Mouse (Mus musculus): ENCODE measurements around the gene Satb2.

DNA sequence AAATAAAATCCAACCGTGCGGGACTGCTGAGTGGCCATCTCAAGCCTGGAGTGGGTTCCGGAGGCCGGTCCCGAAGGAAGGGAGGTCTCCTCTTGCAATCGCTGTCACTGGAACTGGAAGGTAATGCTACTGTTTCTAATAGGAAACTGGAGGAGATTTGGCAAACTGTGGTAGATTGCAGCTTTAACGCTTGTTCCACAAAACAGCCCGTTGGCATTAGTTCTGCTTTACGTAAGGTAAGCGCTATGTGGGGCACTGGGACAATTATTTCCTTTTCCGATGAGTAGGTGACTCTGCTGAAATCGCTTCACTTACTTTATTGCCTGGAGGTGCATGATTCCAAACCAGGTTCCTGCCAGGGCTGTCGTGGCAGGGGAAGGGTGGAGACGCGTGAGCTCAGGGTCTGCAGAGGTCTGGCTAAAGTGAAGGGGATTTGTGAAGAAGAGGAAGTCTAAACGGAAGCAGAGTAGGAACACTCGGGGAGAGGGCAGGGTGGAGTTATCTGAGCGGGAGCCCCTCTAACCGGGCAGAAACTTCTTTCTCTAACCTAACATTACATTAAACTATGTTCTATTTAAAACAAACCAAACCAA is 183.3 kb downstream of the Satb2 start:
- TF ChIP-seq EP300 (IDR thresholded peaks at IDR 0.05; ENCODE audit: low read depth in 1 of 2, low read length in 2 of 2) = no peak
- no peak for TF ChIP-seq CTCF (IDR thresholded peaks at IDR 0.05 in 2 of 3, conservative IDR thresholded peaks at IDR 0.05 in 1 of 3; ENCODE audit: control insufficient read depth in 1 of 3, insufficient read depth in 1 of 3, low read depth in 2 of 3, low read length in 3 of 3, poor library complexity in 1 of 3, severe bottlenecking in 1 of 3)
- no peak for TF ChIP-seq POLR2A (IDR thresholded peaks at IDR 0.05; ENCODE audit: control insufficient read depth in 1 of 2, insufficient read depth in 1 of 2, low read depth in 1 of 2, low read length in 2 of 2, poor library complexity in 1 of 2)
- no peak for TF ChIP-seq MXI1 (IDR thresholded peaks at IDR 0.05; ENCODE audit: low read depth, low read length)
- no peak for TF ChIP-seq NRF1 (IDR thresholded peaks at IDR 0.05; ENCODE audit: insufficient read depth, low read depth, low read length, poor library complexity, severe bottlenecking)
- TF ChIP-seq MEF2A (IDR thresholded peaks at IDR 0.05; ENCODE audit: extremely low read depth, insufficient replicate concordance, low read depth, low read length, poor library complexity, severe bottlenecking) = no peak
- no peak for TF ChIP-seq CHD2 (IDR thresholded peaks at IDR 0.05; ENCODE audit: low read length)
- no peak for TF ChIP-seq ZC3H11A (IDR thresholded peaks at IDR 0.05; ENCODE audit: low read depth, low read length)
- TF ChIP-seq MAFK (IDR thresholded peaks at IDR 0.05; ENCODE audit: borderline replicate concordance, low read depth, low read length) = no peak

Measured in MEL (cell line).